Mouse (Mus musculus): ENCODE measurements around the gene Rhox2a.

GRCm38 (mm10) chrX:37210941-37211340, 33.8 kb upstream of the Rhox2a start, which contains the start of gene Gm9:
- TF ChIP-seq CTCF (IDR thresholded peaks at IDR 0.05; ENCODE audit: low read depth) = no peak
- no peak for TF ChIP-seq EP300 (IDR thresholded peaks at IDR 0.05; ENCODE audit: low read depth)

Data from liver, postnatal 0 days (tissue).